Mouse (Mus musculus) ES-Bruce4 (cell line): ENCODE measurements around the gene Madcam1. TPM values are rescaled to one million over a fixed set of nuclear protein-coding genes. Genes with fewer than 3 reads are reported as not detected.
A peak's percentile ranks its signal among the peaks of the same experiment; 100 is the strongest.

Experiments
- H3K27ac ChIP-seq: 2 replicates; pipeline ENCODE4 v1.5.1; 2012; ENCODE audit warnings: low read length, inconsistent platforms; ENCODE audit not compliant: insufficient read depth
- H3K27me3 ChIP-seq: 2 replicates; pipeline ENCODE4 v1.6.1; 2012; ENCODE audit warnings: mild to moderate bottlenecking, low read length, inconsistent platforms; ENCODE audit not compliant: control insufficient read depth, poor library complexity, insufficient read depth, severe bottlenecking
- H3K36me3 ChIP-seq: 2 replicates; pipeline ENCODE4 v1.6.1; 2012; ENCODE audit warnings: inconsistent platforms, mild to moderate bottlenecking, low read length, moderate library complexity; ENCODE audit not compliant: control insufficient read depth, poor library complexity, insufficient read depth, severe bottlenecking
- H3K4me1 ChIP-seq: one replicate; pipeline ENCODE4 v1.8.1; 2011; ENCODE audit warnings: low read length; ENCODE audit not compliant: control insufficient read depth, insufficient read depth
- H3K4me3 ChIP-seq: 2 replicates; pipeline ENCODE4 v1.5.1; 2011; ENCODE audit warnings: low read depth, mild to moderate bottlenecking, low read length
- H3K9ac ChIP-seq: 2 replicates; pipeline ENCODE4 v1.6.1; 2012; ENCODE audit warnings: low read depth, mild to moderate bottlenecking, inconsistent platforms; ENCODE audit not compliant: poor library complexity, severe bottlenecking
- H3K9me3 ChIP-seq: replicated peaks from 2 replicates; pipeline ENCODE4 v1.6.1; 2012; ENCODE audit warnings: mild to moderate bottlenecking, low read length, inconsistent platforms; ENCODE audit not compliant: control insufficient read depth, poor library complexity, insufficient read depth, severe bottlenecking
- CTCF ChIP-seq: IDR thresholded peaks from one replicate; pipeline ENCODE4 v1.8.1; 2011; ENCODE audit warnings: low read depth, low read length
- EP300 ChIP-seq: IDR thresholded peaks from 2 replicates; pipeline ENCODE4 v1.6.1; 2011; ENCODE audit warnings: low read depth, low read length; ENCODE audit not compliant: insufficient read depth
- POLR2A ChIP-seq: IDR thresholded peaks from one replicate; pipeline ENCODE4 v1.8.1; 2011; ENCODE audit warnings: low read length; ENCODE audit not compliant: insufficient read depth
- polyA plus RNA-seq: library from polyadenylated mRNA; stranded (reverse); fragments of >200 nt; gene quantifications from 2 replicates; pipeline ENCODE4 v1.2.4, GENCODE M21; 2011; ENCODE audit warnings: low read depth; ENCODE audit not compliant: missing spikeins, insufficient read depth, insufficient read length

Madcam1 gene
- polyA plus RNA-seq, 1 experiment = 2.6 TPM

DNA sequence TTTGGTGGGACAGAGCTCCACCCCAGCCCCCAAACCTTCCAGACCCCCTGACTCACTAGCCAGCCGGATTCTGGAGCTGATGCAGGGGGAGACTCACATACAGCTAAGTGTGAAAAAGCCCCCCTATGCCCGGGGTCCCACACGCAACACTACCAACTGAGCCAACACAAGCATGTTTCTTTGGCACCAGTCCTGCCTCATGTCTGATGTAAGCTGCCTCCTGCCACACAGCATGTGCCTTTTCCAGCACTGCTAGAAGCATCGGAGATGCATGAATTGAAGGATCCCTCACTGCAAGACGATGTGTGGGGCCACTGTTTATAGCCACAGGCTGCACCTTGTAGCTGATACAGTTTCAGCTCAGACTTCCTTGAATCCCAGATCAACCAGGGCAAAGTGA lies 36.0 kb upstream of the Madcam1 start:
- Histone ChIP-seq H3K9ac (no peak overlapping the region), H3K36me3 (no peaks in the 10 kb centered on the region), H3K27me3 (no peaks in the 10 kb centered on the region), H3K27ac (no peak overlapping the region), H3K4me1 (no peaks in the 10 kb centered on the region), H3K9me3 (no peaks in the 10 kb centered on the region), H3K4me3 (no peak overlapping the region)
- TF ChIP-seq POLR2A (no peak), CTCF (no peak), EP300 (no peak)

DNA sequence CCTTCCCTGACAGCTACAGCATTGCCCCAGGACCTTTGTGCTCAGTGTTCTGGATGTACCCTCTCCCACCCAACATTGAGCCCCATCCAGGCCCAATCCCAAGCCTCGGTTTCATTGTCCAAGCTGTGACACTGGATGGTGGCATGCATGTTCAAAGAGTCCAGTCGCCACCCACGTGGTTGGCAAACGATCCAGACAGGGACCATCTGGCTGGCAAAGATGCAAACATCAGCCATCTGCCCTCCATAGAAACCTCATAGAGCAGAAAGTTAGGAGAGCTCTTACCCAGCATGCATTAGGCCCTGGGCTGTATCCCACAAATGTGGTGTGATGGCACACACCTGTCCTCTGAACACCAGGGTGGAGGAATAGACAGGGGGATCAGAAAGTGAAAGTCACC lies 32.9 kb upstream of the Madcam1 start:
- Histone ChIP-seq H3K27ac (no peak overlapping the region), H3K27me3 (no peaks in the 10 kb centered on the region), H3K9me3 (no peaks in the 10 kb centered on the region), H3K36me3 (no peaks in the 10 kb centered on the region), H3K4me3 (no peak overlapping the region), H3K9ac (no peak overlapping the region), H3K4me1 (no peaks in the 10 kb centered on the region)
- no peak for TF ChIP-seq EP300
- no peak for TF ChIP-seq POLR2A
- no peak for TF ChIP-seq CTCF

DNA sequence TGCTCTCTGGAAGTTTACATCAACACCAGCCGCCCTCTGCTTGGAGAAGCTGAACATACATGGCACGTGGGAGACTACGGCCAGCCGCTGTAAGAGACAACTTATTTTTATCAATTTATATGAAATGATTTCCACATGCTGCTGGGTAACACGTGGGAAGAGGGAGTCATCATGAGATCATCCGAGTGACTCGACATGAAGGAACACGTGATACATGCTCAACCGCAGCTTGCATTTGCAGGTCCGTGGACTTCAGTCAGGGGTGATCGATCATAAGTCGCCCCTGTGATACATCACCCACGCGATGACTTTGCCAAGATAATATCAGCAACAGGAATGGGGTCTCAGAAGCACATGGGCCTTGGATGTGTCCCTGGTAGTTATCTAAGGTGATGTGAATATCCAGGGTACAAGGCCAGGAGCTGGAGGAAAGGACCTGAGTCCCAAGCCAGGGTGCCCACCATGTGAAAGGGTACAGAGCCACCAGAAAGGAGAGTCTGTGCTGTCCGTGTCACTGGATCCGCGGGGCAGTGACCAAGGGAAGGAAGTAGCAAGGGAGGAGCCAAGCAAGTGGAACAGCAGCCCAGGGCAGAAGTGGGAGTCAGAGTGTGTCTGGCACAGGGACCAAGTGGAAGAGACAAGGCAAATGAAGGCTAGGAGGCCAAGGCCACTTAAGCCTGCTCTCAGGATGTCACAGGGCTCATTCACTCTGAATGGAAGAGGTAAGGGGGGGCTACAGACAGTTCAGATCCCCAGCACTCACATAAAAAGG lies 31.2 kb upstream of the Madcam1 start:
- TF ChIP-seq CTCF (no peak), EP300 (no peak), POLR2A (no peak)
- 0 out of 2 replicates have a peak, but pooled peaks cover 3% of the 10 kb centered on the region for H3K27me3 ChIP-seq
- H3K4me3 ChIP-seq = no peak overlapping the region
- H3K36me3 ChIP-seq = no peaks in the 10 kb centered on the region
- no peak overlapping the region for H3K27ac ChIP-seq
- H3K9ac ChIP-seq = no peak overlapping the region
- no peaks in the 10 kb centered on the region for H3K4me1 ChIP-seq
- no peaks in the 10 kb centered on the region for H3K9me3 ChIP-seq

DNA sequence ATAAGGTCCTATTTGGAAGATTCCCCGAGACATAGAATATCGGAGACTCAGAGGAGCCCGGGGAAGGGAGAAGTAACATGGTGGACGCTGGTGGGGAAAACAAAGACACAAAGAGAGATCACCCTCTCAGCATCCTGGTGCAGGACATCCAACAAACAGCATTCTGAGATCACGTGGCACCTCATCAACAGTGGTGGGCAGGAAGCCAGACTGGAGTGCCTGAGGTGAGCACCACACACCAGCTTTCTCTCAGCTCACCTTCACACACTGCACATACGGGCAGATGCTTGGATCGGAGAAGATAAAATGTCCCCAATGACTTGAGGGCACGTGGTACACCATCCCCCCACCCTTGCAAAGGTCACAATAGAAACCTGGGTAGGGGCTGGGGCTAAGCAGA lies 28.1 kb upstream of the Madcam1 start:
- Histone ChIP-seq H3K9ac (no peak overlapping the region), H3K9me3 (no peaks in the 10 kb centered on the region), H3K36me3 (no peaks in the 10 kb centered on the region), H3K4me3 (no peak overlapping the region), H3K27me3 (0 out of 2 replicates have a peak, but pooled peaks cover 3% of the 10 kb centered on the region), H3K4me1 (no peaks in the 10 kb centered on the region), H3K27ac (no peak overlapping the region)
- no peak for TF ChIP-seq EP300
- TF ChIP-seq CTCF = no peak
- no peak for TF ChIP-seq POLR2A

DNA sequence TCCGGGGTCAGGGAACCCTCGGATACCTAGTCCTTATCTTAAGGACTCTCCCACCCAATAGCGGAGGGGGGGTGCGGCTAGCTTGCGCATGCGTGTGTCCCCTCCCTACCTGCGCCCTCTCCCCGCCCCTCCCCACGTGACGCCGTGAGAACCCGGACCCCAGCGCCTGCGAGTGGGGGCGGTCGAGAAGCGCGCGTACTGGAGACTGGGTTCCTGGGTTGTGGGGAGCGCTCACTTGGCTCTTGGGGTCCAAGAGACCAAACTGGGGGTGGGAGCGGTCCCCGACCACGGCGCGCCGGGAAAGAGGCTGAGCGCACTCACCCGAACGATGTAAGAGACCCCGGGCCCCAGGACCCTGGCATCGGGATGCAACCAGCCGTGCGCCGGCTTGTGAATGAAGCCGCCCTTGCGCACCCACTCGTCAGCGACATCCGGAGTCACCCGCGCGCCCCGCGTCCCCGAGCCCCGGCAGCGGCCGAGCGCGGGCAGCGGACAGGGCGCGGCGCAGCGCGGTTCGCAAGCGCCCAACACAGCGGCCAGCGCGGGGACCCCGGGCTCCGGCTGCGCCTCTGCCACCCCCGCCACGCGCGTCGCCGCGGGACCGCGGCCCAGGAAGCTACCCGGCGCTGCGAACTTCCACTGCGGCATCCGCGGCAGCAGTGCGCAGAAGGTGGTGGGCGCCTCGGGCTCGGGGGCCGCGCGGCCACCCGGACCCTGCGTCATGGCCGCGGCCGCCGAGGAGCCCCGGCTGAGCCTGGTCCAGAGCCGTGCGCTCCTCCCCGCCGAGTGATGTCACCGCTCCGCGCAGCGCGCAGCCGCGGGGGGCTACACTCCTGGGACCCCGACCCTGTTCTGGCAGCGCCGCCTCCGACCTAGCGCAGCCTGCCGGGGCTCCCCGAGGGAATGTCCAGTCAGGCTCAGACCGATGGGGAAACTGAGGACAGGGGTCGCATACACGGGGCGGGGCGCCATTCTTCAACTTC lies 26.9 kb upstream of the Madcam1 start, which contains the start of gene Shc2:
Gene Shc2, minus strand, starts transcription at position 791 of the 983 bp plus-strand sequence.
- Histone ChIP-seq H3K4me3 (peak within 1 kb of the TSS; percentile 93), H3K4me1 (no peaks in the 10 kb centered on the region), H3K9me3 (no peaks in the 10 kb centered on the region), H3K9ac (peak within 1 kb of the TSS; percentile 97), H3K27ac (no peak within 1 kb of the TSS), H3K36me3 (no peaks in the 10 kb centered on the region), H3K27me3 (0 out of 2 replicates have a peak, but pooled peaks cover 3% of the 10 kb centered on the region)
- no peak for TF ChIP-seq EP300
- no peak for TF ChIP-seq CTCF
- TF ChIP-seq POLR2A = peak; percentile 29
